ENCODE assay signal across 18 mouse cellular contexts in the genomic region with DNA sequence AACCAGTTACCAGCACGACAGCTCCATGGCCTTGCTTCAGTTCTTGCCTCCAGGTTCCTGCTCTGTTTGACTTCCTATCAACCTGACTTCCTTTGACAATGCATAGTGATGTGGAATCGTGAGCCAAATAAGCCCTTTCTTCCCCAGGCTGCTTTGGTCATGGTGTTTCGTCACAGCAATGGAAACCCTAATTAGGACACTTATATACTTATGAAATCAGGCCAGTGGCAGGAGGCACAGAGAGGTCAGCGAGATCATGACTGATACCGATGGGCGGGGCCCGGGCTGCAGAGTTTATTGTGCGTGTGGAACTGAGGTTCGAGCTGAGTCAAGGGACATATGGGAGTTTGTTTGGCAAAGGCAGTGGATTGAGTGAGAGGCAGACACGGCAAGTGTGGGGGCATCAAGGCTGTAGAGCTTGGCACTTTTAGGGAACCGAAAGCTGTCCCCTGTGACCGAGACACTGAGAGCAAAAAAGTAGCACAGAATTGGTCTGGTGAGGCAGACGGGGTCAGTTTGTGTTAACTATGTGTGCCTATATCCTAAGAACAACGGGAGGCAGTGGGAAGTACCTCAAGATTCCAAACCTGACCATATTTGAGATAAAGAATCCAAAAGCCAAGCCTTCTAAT. TPM values are rescaled to one million over a fixed set of nuclear protein-coding genes. Genes with fewer than 3 reads are reported as not detected.
DNase-seq lines count a peak whose midpoint lies in the region; ATAC-seq and TF ChIP-seq lines count a peak whose summit lies in the region.
"Had no signal": no experiment of that assay in that cellular context is flagged by ENCODE, and none has a peak within 500 bp of the region (broad histone marks: within the 10 kb centered on the region; RNA-seq: fewer than 3 reads in every experiment).

No protein-coding gene starts in this region.

- H3K4me2 ChIP-seq in lung, postnatal 0 days (replicated peaks; ENCODE audit: low read depth, low read length) = no peak overlapping the region
- H3K4me2 ChIP-seq in heart, embryonic 12.5 days = no peak overlapping the region
- H3K4me2 ChIP-seq: embryonic facial prominence, embryonic 15.5 days; hindbrain, embryonic 15.5 days had no signal

- H3K4me3 ChIP-seq in layer of hippocampus, adult 2 months = no peak overlapping the region
- no peak overlapping the region for H3K4me3 ChIP-seq in lung, postnatal 0 days (ENCODE audit: low read depth, low read length)
- no peak overlapping the region for H3K4me3 ChIP-seq in heart, embryonic 12.5 days
- H3K4me3 ChIP-seq: embryonic facial prominence, embryonic 15.5 days; forebrain, embryonic 10.5 days; hindbrain, embryonic 15.5 days; limb, embryonic 10.5 days had no signal

- peak; percentile 37 for DNase-seq in layer of hippocampus, adult 9-11 months
- DNase-seq in layer of hippocampus, adult 2 months (ENCODE audit: low spot score in 2 of 2) = no peak
- DNase-seq in A20 (ENCODE audit: low read depth, low spot score) = peak; percentile 74
- DNase-seq in lung, postnatal 0 days (ENCODE audit: low spot score) = peak; percentile 44
- peak; percentile 66 to 70 for DNase-seq in monocyte, adult 2 months (ENCODE audit: low read depth in 1 of 2, low spot score in 2 of 2)
- no peak for DNase-seq in thymus, postnatal 4 days
- DNase-seq in gastrocnemius, adult 18-20 months (ENCODE audit: low spot score) = no peak
- DNase-seq: adrenal gland, postnatal 10 days; cerebellum, adult 2 months; embryo, embryonic 11 days; gastrocnemius, postnatal 10 days had no signal

- TF ChIP-seq CTCF in layer of hippocampus, adult 2 months (conservative IDR thresholded peaks at IDR 0.05) = no peak
- no peak for TF ChIP-seq CTCF in lung, postnatal 0 days (IDR thresholded peaks at IDR 0.05)

- no peak overlapping the region for H3K27ac ChIP-seq in layer of hippocampus, adult 2 months
- H3K27ac ChIP-seq in lung, postnatal 0 days (ENCODE audit: low read length) = no peak overlapping the region
- H3K27ac ChIP-seq in heart, embryonic 12.5 days (ENCODE audit: poor library complexity, severe bottlenecking) = no peak overlapping the region
- H3K27ac ChIP-seq: embryonic facial prominence, embryonic 15.5 days; forebrain, embryonic 10.5 days; hindbrain, embryonic 15.5 days; limb, embryonic 10.5 days; liver, embryonic 14.5 days had no signal

- no peaks in the 10 kb centered on the region for H3K9me3 ChIP-seq in lung, postnatal 0 days (ENCODE audit: low read length)
- peaks cover 6% of the 10 kb centered on the region; the same call in 1 of the 2 replicates for H3K9me3 ChIP-seq in heart, embryonic 12.5 days (replicated peaks)
- H3K9me3 ChIP-seq: embryonic facial prominence, embryonic 15.5 days; forebrain, embryonic 10.5 days; hindbrain, embryonic 15.5 days; limb, embryonic 10.5 days had no signal

- no peak for TF ChIP-seq EP300 in lung, postnatal 0 days (IDR thresholded peaks at IDR 0.05)

- no peaks in the 10 kb centered on the region for H3K27me3 ChIP-seq in lung, postnatal 0 days (replicated peaks; ENCODE audit: insufficient read depth, low read length)
- peaks cover 5% of the 10 kb centered on the region; the same call in 1 of the 2 replicates for H3K27me3 ChIP-seq in heart, embryonic 12.5 days (replicated peaks)
- H3K27me3 ChIP-seq: embryonic facial prominence, embryonic 15.5 days; hindbrain, embryonic 15.5 days had no signal

- H3K9ac ChIP-seq in lung, postnatal 0 days (replicated peaks; ENCODE audit: low read depth) = no peak overlapping the region
- H3K9ac ChIP-seq in heart, embryonic 12.5 days = no peak overlapping the region
- H3K9ac ChIP-seq: embryonic facial prominence, embryonic 15.5 days; hindbrain, embryonic 15.5 days; liver, embryonic 14.5 days had no signal

- ATAC-seq in lung, postnatal 0 days = peak; percentile 42; the same call in 1 of the 2 replicates
- no peak for ATAC-seq in heart, embryonic 12.5 days (ENCODE audit: insufficient number of reproducible peaks, low FRiP score)
- ATAC-seq: intestine, postnatal 0 days had no signal

- H3K36me3 ChIP-seq in lung, postnatal 0 days (ENCODE audit: insufficient read depth, low read length) = no peaks in the 10 kb centered on the region
- no peaks in the 10 kb centered on the region for H3K36me3 ChIP-seq in heart, embryonic 12.5 days
- H3K36me3 ChIP-seq: embryonic facial prominence, embryonic 15.5 days; forebrain, embryonic 10.5 days; hindbrain, embryonic 15.5 days; limb, embryonic 10.5 days had no signal

- H3K4me1 ChIP-seq in lung, postnatal 0 days (ENCODE audit: insufficient read depth, low read depth, low read length) = no peaks in the 10 kb centered on the region
- H3K4me1 ChIP-seq in heart, embryonic 12.5 days (replicated peaks) = peaks cover 9% of the 10 kb centered on the region
- H3K4me1 ChIP-seq: embryonic facial prominence, embryonic 15.5 days; forebrain, embryonic 10.5 days; hindbrain, embryonic 15.5 days; limb, embryonic 10.5 days had no signal

- WGBS in lung, postnatal 0 days = 64% methylated on average over 14 of the region's 14 CpGs
- WGBS in heart, embryonic 12.5 days = 77% methylated on average over 14 of the region's 14 CpGs

RNA-seq across cellular contexts. Expression of gene Hhex, which starts 48.1 kb away (rescaled TPM):
- 1 to 10 TPM; 1.7 to 2.4 TPM for total RNA-seq in layer of hippocampus, adult 2 months (2021)
- polyA plus RNA-seq in lung, postnatal 0 days (2015; fragmentation: Nextera tagmentation; extraction: Ambion mirVana) = 23.4 and 30.6 TPM in 2 replicates
- under 1 TPM; 0.21 to 0.78 TPM for total RNA-seq in gastrocnemius, adult 18-20 months (2021)
- 13.4 and 14.0 TPM in 2 replicates for polyA plus RNA-seq in heart, embryonic 12.5 days (2016; fragmentation: Nextera tagmentation; extraction: Ambion mirVana)

Comparison
In these comparisons a context has a peak if more than half of its experiments do, and no peak if none do; other contexts are left out.
1. DNase-seq: peak in layer of hippocampus, adult 9-11 months (single experiment), A20 (single experiment), lung, postnatal 0 days (single experiment) and monocyte, adult 2 months (2 of 2); none in layer of hippocampus, adult 2 months (0 of 2), thymus, postnatal 4 days (single experiment) and gastrocnemius, adult 18-20 months (single experiment).